Mouse (Mus musculus): ENCODE measurements around the gene Clk3.

- TF ChIP-seq CTCF (IDR thresholded peaks at IDR 0.05; ENCODE audit: low read depth) (no peak), EP300 (IDR thresholded peaks at IDR 0.05; ENCODE audit: low read depth) (no peak)
Observed at GRCm38 (mm10) chr9:57708068-57708719, 57.5 kb downstream of the Clk3 start, which contains the start of gene Edc3.
